Mouse (Mus musculus) limb, embryonic 12.5 days (tissue): ENCODE measurements around the gene Tspan32. TPM values are rescaled to one million over a fixed set of nuclear protein-coding genes. Genes with fewer than 3 reads are reported as not detected.

Source experiments
- polyA plus RNA-seq: library from polyadenylated mRNA; unstranded; fragments of >200 nt; fragmentation: Nextera tagmentation; extraction: Ambion mirVana; gene quantifications from 2 replicates; pipeline ENCODE4 v1.2.1, GENCODE M21; 2016

Gene Tspan32
- polyA plus RNA-seq, 1 experiment from 2014 or later, result 2.2 TPM

Other genes with a start within 250 kb of the Tspan32 start
- gene Th, start 73.9 kb upstream of the Tspan32 start, polyA plus RNA-seq, result 0.41 and 1.3 TPM in 2 replicates
- 0.42 and 1.1 TPM in 2 replicates for gene Ascl2, start 35.8 kb upstream of the Tspan32 start, polyA plus RNA-seq
- gene Cd81, start 47.7 kb downstream of the Tspan32 start, polyA plus RNA-seq, result 331 and 337 TPM in 2 replicates
- 116 and 121 TPM in 2 replicates for gene Tssc4, start 64.2 kb downstream of the Tspan32 start, polyA plus RNA-seq
- 6.2 and 8.8 TPM in 2 replicates for gene Trpm5, start 89.6 kb downstream of the Tspan32 start, polyA plus RNA-seq
- gene Kcnq1, start 101.3 kb downstream of the Tspan32 start, polyA plus RNA-seq, result 0.94 and 1.8 TPM in 2 replicates